Mouse (Mus musculus) brain, embryonic 14.5 days (tissue): ENCODE measurements around the gene Arhgap17.

Experiments
- CTCF ChIP-seq: fragments of 200-500 bp; IDR thresholded peaks from 2 replicates; pipeline ENCODE4 v1.5.1; 2012; ENCODE audit warnings: inconsistent platforms, mild to moderate bottlenecking, moderate library complexity, borderline replicate concordance; ENCODE audit not compliant: insufficient read depth, insufficient read length; ENCODE audit errors: extremely low read depth
- POLR2A ChIP-seq: fragments of 200-500 bp; IDR thresholded peaks from 2 replicates; pipeline ENCODE4 v1.6.1; 2012; ENCODE audit warnings: mild to moderate bottlenecking, inconsistent platforms, borderline replicate concordance; ENCODE audit not compliant: poor library complexity, insufficient read depth, insufficient read length, severe bottlenecking; ENCODE audit errors: extremely low read depth

DNA sequence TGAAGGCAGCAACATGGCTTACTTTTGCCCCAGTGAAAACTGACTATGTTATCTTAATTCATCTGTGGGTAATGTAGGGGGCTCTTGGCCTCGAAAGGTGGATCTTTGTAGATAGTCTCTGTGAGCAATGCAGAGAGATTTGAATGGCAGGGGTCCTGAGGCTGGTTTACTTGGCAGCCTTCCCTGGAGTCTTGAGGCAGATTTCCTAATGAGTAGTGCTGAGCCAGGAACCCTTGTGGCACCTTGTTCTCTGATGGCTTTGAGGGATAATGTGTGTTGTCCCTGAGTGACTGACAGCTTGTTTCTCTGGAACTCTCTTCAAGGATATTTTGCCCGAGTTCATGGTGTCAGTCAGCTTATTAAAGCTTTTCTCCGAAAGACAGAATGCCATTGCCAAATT is 31.4 kb upstream of the Arhgap17 start:
- no peak for TF ChIP-seq CTCF
- TF ChIP-seq POLR2A: no peak
